ENCODE assay signal across 20 mouse cellular contexts in the genomic region with DNA sequence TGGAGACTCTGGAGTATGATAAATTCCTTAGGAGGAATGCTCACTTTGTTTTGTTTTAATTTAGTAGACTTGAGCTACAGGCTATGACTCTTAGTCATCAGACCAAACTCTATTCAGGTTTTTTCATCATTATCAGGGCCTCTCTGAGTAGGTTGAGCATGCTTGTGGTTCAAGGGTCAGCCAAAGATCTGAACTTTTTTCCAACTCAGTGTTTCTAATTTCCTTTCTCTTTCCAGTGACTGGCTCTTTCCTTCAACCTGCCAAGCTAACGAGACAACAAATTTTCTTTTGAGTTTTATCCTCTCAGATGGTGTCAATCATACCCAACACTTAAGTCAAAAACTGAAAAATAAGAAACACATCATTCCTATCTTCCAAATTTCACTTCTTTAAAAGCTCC.
DNase-seq lines count a peak whose midpoint lies in the region; ATAC-seq and TF ChIP-seq lines count a peak whose summit lies in the region.
"Had no signal": no experiment of that assay in that cellular context is flagged by ENCODE, and none has a peak within 500 bp of the region (broad histone marks: within the 10 kb centered on the region; RNA-seq: fewer than 3 reads in every experiment).

No protein-coding gene starts in this region.

- H3K9me3 ChIP-seq in limb, embryonic 11.5 days (ENCODE audit: control insufficient read depth, low read length) = no peaks in the 10 kb centered on the region
- H3K9me3 ChIP-seq in limb, embryonic 10.5 days (replicated peaks) = no peaks in the 10 kb centered on the region
- H3K9me3 ChIP-seq in forebrain, embryonic 12.5 days = no peaks in the 10 kb centered on the region
- H3K9me3 ChIP-seq: embryonic facial prominence, embryonic 10.5 days; embryonic facial prominence, embryonic 12.5 days had no signal

- no peak for TF ChIP-seq POLR2A in embryonic fibroblast, embryonic 13.5 days (IDR thresholded peaks at IDR 0.05; ENCODE audit: low read depth, low read length)

- WGBS in limb, embryonic 11.5 days = 67% methylated on average over 1 of the region's 1 CpGs
- WGBS in limb, embryonic 10.5 days = 79% methylated on average over 1 of the region's 1 CpGs
- 62% methylated on average over 1 of the region's 1 CpGs for WGBS in forebrain, embryonic 12.5 days

- TF ChIP-seq CTCF in embryonic fibroblast, embryonic 13.5 days (IDR thresholded peaks at IDR 0.05; ENCODE audit: borderline replicate concordance, insufficient read depth, low read length) = no peak

- ATAC-seq in limb, embryonic 11.5 days (ENCODE audit: insufficient number of reproducible peaks, low FRiP score, low TSS enrichment, low read depth) = no peak
- ATAC-seq in forebrain, embryonic 12.5 days (ENCODE audit: low FRiP score) = no peak
- ATAC-seq: forebrain, embryonic 14.5 days; forebrain, embryonic 16.5 days had no signal

- no peaks in the 10 kb centered on the region for H3K27me3 ChIP-seq in limb, embryonic 11.5 days (ENCODE audit: control insufficient read depth, insufficient read depth, low read length)
- no peaks in the 10 kb centered on the region for H3K27me3 ChIP-seq in limb, embryonic 10.5 days (ENCODE audit: low read depth, poor library complexity, severe bottlenecking)
- H3K27me3 ChIP-seq in forebrain, embryonic 12.5 days = no peaks in the 10 kb centered on the region
- H3K27me3 ChIP-seq: embryonic facial prominence, embryonic 12.5 days had no signal

- H3K4me1 ChIP-seq in limb, embryonic 11.5 days (ENCODE audit: control insufficient read depth, insufficient read depth, low read length) = no peaks in the 10 kb centered on the region
- H3K4me1 ChIP-seq in limb, embryonic 10.5 days = no peaks in the 10 kb centered on the region
- H3K4me1 ChIP-seq in embryonic fibroblast, embryonic 13.5 days (ENCODE audit: control insufficient read depth, insufficient read depth, low read length) = 0 out of 2 replicates have a peak, but pooled peaks cover 3% of the 10 kb centered on the region
- no peaks in the 10 kb centered on the region for H3K4me1 ChIP-seq in forebrain, embryonic 12.5 days
- H3K4me1 ChIP-seq: embryonic facial prominence, embryonic 10.5 days; embryonic facial prominence, embryonic 12.5 days had no signal

- no peak overlapping the region for H3K4me2 ChIP-seq in limb, embryonic 11.5 days (ENCODE audit: low read depth, severe bottlenecking)
- H3K4me2 ChIP-seq in forebrain, embryonic 12.5 days = no peak overlapping the region
- H3K4me2 ChIP-seq: embryonic facial prominence, embryonic 12.5 days had no signal

- no peak overlapping the region for H3K27ac ChIP-seq in limb, embryonic 11.5 days (replicated peaks; ENCODE audit: low read depth, low read length)
- no peak overlapping the region for H3K27ac ChIP-seq in limb, embryonic 10.5 days
- H3K27ac ChIP-seq in embryonic fibroblast, embryonic 13.5 days (ENCODE audit: insufficient read depth, low read length) = peak overlapping the region; percentile 70
- no peak overlapping the region for H3K27ac ChIP-seq in forebrain, embryonic 12.5 days
- H3K27ac ChIP-seq: embryonic facial prominence, embryonic 10.5 days; embryonic facial prominence, embryonic 12.5 days had no signal

- no peak overlapping the region for H3K9ac ChIP-seq in limb, embryonic 11.5 days (ENCODE audit: low read length)
- no peak overlapping the region for H3K9ac ChIP-seq in forebrain, embryonic 12.5 days
- H3K9ac ChIP-seq: embryonic facial prominence, embryonic 12.5 days had no signal

- DNase-seq in limb, embryonic 11.5 days (ENCODE audit: low spot score) = peak; percentile 2
- DNase-seq in limb, embryonic 10.5 days (ENCODE audit: low spot score) = no peak
- peak; percentile 72 for DNase-seq in NIH3T3 (ENCODE audit: low read depth)
- DNase-seq in layer of hippocampus, postnatal 14 days (ENCODE audit: low spot score in 2 of 2) = no peak
- no peak for DNase-seq in spleen, adult 18-20 months
- DNase-seq: adrenal gland, adult 8-10 months; adrenal gland, postnatal 14 days; adrenal gland, postnatal 36 days; cerebellum, adult 11-12 months; cerebellum, adult 2 months; cerebellum, adult 9-10 months; cerebellum, postnatal 10 days; cerebellum, postnatal 25 days had no signal

- no peak overlapping the region for H3K4me3 ChIP-seq in limb, embryonic 11.5 days (ENCODE audit: low read depth, low read length)
- H3K4me3 ChIP-seq in limb, embryonic 10.5 days = no peak overlapping the region
- H3K4me3 ChIP-seq in embryonic fibroblast, embryonic 13.5 days (ENCODE audit: insufficient read depth, low read length) = no peak overlapping the region
- H3K4me3 ChIP-seq in forebrain, embryonic 12.5 days (replicated peaks) = no peak overlapping the region
- H3K4me3 ChIP-seq: embryonic facial prominence, embryonic 10.5 days; embryonic facial prominence, embryonic 12.5 days; erythroblast, embryonic 14.5 days had no signal

- no peaks in the 10 kb centered on the region for H3K36me3 ChIP-seq in limb, embryonic 11.5 days (ENCODE audit: control insufficient read depth, insufficient read depth, low read length)
- H3K36me3 ChIP-seq in limb, embryonic 10.5 days = no peaks in the 10 kb centered on the region
- no peaks in the 10 kb centered on the region for H3K36me3 ChIP-seq in forebrain, embryonic 12.5 days (replicated peaks)
- H3K36me3 ChIP-seq: embryonic facial prominence, embryonic 10.5 days; embryonic facial prominence, embryonic 12.5 days had no signal

Comparison
In these comparisons a context has a peak if more than half of its experiments do, and no peak if none do; other contexts are left out.
1. DNase-seq: peak in limb, embryonic 11.5 days (single experiment) and NIH3T3 (single experiment); none in limb, embryonic 10.5 days (single experiment), layer of hippocampus, postnatal 14 days (0 of 2) and spleen, adult 18-20 months (0 of 2).